In genomic region chr11:69766126-69766609, GRCm38 (mm10) we compare ENCODE assay signal across 8 mouse cellular contexts. TPM values are rescaled to one million over a fixed set of nuclear protein-coding genes. Genes with fewer than 3 reads are reported as not detected.
A peak's percentile ranks its signal among the peaks of the same experiment; 100 is the strongest.
DNase-seq lines count a peak whose midpoint lies in the region; ATAC-seq lines count a peak whose summit lies in the region.

No protein-coding gene starts in this region.

- no peaks in the 10 kb centered on the region for H3K27me3 ChIP-seq in intestine, embryonic 14.5 days (replicated peaks; ENCODE audit: control insufficient read depth, insufficient read depth, low read length)

- intact Hi-C loops in left cerebral cortex, postnatal 4 days (cut with DNase I) = no loop called here

- no peaks in the 10 kb centered on the region for H3K9me3 ChIP-seq in intestine, embryonic 14.5 days (ENCODE audit: control insufficient read depth, low read length)

- ATAC-seq in activated CD4-positive, CD25-positive, alpha-beta regulatory T cell, adult 4 months = peak; percentile 83
- ATAC-seq in intestine, embryonic 14.5 days (replicated peaks; ENCODE audit: low FRiP score, low TSS enrichment, low read depth) = peak; percentile 79

- H3K4me3 ChIP-seq in intestine, embryonic 14.5 days (ENCODE audit: low read depth, low read length) = peak overlapping the region; percentile 77

- H3K36me3 ChIP-seq in intestine, embryonic 14.5 days (ENCODE audit: control insufficient read depth, insufficient read depth, low read length) = no peaks in the 10 kb centered on the region

- WGBS in intestine, embryonic 14.5 days = under 1% methylated on average over 27 of the region's 37 CpGs

- peak; percentile 34 for DNase-seq in embryo, embryonic 10 days (ENCODE audit: low spot score)
- DNase-seq in gastrocnemius, postnatal 25 days = peak; percentile 80
- peak; percentile 86 for DNase-seq in intestine, embryonic 14.5 days (ENCODE audit: low spot score)
- peak; percentile 73 for DNase-seq in left cerebral cortex, postnatal 4 days
- peak; percentile 40 for DNase-seq in mesoderm, embryonic 11.5 days (ENCODE audit: low read depth, low spot score)
- DNase-seq in right cerebral cortex, postnatal 25 days = peak; percentile 72
- DNase-seq in c-Kit-positive CD71-positive TER-119-positive erythroid progenitor cells, embryonic 14.5 days (ENCODE audit: low spot score) = no peak

- H3K9ac ChIP-seq in intestine, embryonic 14.5 days (ENCODE audit: low read length) = peak overlapping the region; percentile 94

- peaks cover 14% of the 10 kb centered on the region for H3K4me1 ChIP-seq in intestine, embryonic 14.5 days (replicated peaks; ENCODE audit: control insufficient read depth, insufficient read depth, low read length)

- peak overlapping the region; percentile 84 for H3K27ac ChIP-seq in intestine, embryonic 14.5 days (ENCODE audit: low read depth)

- peak overlapping the region; percentile 67 for H3K4me2 ChIP-seq in intestine, embryonic 14.5 days (ENCODE audit: low read length)

RNA-seq across cellular contexts. Expression of gene Zbtb4, which starts 0.5 kb away (rescaled TPM):
- polyA plus RNA-seq in activated CD4-positive, CD25-positive, alpha-beta regulatory T cell, adult 4 months (2017; shearing (Covaris generic)) = 1 to 10 TPM; 7.8 to 8.1 TPM
- 10 to 100 TPM; 23.0 to 28.1 TPM for total RNA-seq in gastrocnemius, postnatal 25 days (2021)
- 2.8 and 3.3 TPM in 2 replicates for polyA plus RNA-seq in intestine, embryonic 14.5 days (2014; fragmentation: Nextera tagmentation; extraction: Ambion mirVana)
- 10 to 100 TPM; 47.9 to 52.5 TPM for total RNA-seq in left cerebral cortex, postnatal 4 days (2021)

RNA-seq across cellular contexts. Expression of gene Slc35g3, which starts 4.4 kb away (rescaled TPM):
- polyA plus RNA-seq in activated CD4-positive, CD25-positive, alpha-beta regulatory T cell, adult 4 months (2017; shearing (Covaris generic)) = not detected
- not detected for total RNA-seq in gastrocnemius, postnatal 25 days (2021)
- not detected in 2 replicates for polyA plus RNA-seq in intestine, embryonic 14.5 days (2014; fragmentation: Nextera tagmentation; extraction: Ambion mirVana)
- total RNA-seq in left cerebral cortex, postnatal 4 days (2021) = not detected

RNA-seq across cellular contexts. Expression of gene Polr2a, which starts 7.7 kb away (rescaled TPM):
- 10 to 100 TPM; 24.0 to 28.8 TPM for polyA plus RNA-seq in activated CD4-positive, CD25-positive, alpha-beta regulatory T cell, adult 4 months (2017; shearing (Covaris generic))
- 10 to 100 TPM; 24.7 to 27.5 TPM for total RNA-seq in gastrocnemius, postnatal 25 days (2021)
- polyA plus RNA-seq in intestine, embryonic 14.5 days (2014; fragmentation: Nextera tagmentation; extraction: Ambion mirVana) = 35.2 and 38.7 TPM in 2 replicates
- 10 to 100 TPM; 49.6 to 54.6 TPM for total RNA-seq in left cerebral cortex, postnatal 4 days (2021)

RNA-seq across cellular contexts. Expression of gene Chrnb1, which starts 29.6 kb away (rescaled TPM):
- 1 to 10 TPM in 1 of 2 experiments, under 1 TPM in 1; 0.66 to 4.1 TPM for polyA plus RNA-seq in activated CD4-positive, CD25-positive, alpha-beta regulatory T cell, adult 4 months (2017; shearing (Covaris generic))
- 10 to 100 TPM; 36.2 to 53.1 TPM for total RNA-seq in gastrocnemius, postnatal 25 days (2021)
- polyA plus RNA-seq in intestine, embryonic 14.5 days (2014; fragmentation: Nextera tagmentation; extraction: Ambion mirVana) = 3.5 and 4.4 TPM in 2 replicates
- 1 to 10 TPM in 1 of 2 experiments, under 1 TPM in 1; 0.48 to 1.5 TPM for total RNA-seq in left cerebral cortex, postnatal 4 days (2021)

RNA-seq across cellular contexts. Expression of gene Fgf11, which starts 35.5 kb away (rescaled TPM):
- not detected for polyA plus RNA-seq in activated CD4-positive, CD25-positive, alpha-beta regulatory T cell, adult 4 months (2017; shearing (Covaris generic))
- 1 to 10 TPM; 6.3 to 6.7 TPM for total RNA-seq in gastrocnemius, postnatal 25 days (2021)
- 1.1 and 1.4 TPM in 2 replicates for polyA plus RNA-seq in intestine, embryonic 14.5 days (2014; fragmentation: Nextera tagmentation; extraction: Ambion mirVana)
- total RNA-seq in left cerebral cortex, postnatal 4 days (2021) = 10 to 100 TPM; 25.2 to 29.6 TPM
